Mouse (Mus musculus) olfactory bulb, adult 2 months (tissue): ENCODE data around the gene Zmym6.

Experiments used
- CTCF ChIP-seq: fragments of 200-500 bp; IDR thresholded peaks from 2 replicates; pipeline ENCODE4 v1.5.1; 2012; ENCODE audit warnings: low read depth, mild to moderate bottlenecking, low read length, moderate library complexity; ENCODE audit not compliant: insufficient read depth
- POLR2A ChIP-seq: fragments of 200-500 bp; IDR thresholded peaks from 2 replicates; pipeline ENCODE4 v1.6.1; 2012; ENCODE audit warnings: mild to moderate bottlenecking, low read depth, low read length, moderate library complexity; ENCODE audit not compliant: insufficient read depth

DNA sequence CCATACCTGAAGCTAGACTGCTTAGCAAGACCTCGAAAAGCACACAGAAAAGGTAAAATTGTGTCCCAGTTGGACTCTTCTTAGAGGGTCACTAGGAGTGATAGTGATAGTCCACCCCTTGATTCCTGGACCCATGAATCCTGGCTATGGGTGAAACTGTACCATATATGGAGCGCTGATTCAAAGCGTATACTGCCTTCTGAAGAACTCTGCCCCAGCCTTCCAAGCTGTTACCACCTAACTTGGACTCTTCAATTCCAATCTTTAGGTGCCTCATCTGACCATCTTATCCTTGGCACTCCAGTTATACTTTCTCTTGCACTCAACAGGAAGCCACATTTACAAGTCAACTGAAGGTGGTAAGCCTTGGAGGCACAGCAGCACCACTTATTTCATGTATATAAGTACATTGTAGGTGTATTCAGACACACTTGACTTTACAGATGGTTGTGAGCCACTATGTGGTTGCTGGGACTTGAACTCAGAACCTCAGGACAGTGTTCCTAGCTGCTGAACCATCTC is 38.3 kb upstream of the Zmym6 start:
- TF ChIP-seq POLR2A: no peak
- TF ChIP-seq CTCF: no peak
